Mouse (Mus musculus): ENCODE data around the gene Srgap1. TPM values are rescaled to one million over a fixed set of nuclear protein-coding genes. Genes with fewer than 3 reads are reported as not detected.

Srgap1 gene
- polyA plus RNA-seq, 1 experiment from 2014 or later = 15.8 TPM

DNA sequence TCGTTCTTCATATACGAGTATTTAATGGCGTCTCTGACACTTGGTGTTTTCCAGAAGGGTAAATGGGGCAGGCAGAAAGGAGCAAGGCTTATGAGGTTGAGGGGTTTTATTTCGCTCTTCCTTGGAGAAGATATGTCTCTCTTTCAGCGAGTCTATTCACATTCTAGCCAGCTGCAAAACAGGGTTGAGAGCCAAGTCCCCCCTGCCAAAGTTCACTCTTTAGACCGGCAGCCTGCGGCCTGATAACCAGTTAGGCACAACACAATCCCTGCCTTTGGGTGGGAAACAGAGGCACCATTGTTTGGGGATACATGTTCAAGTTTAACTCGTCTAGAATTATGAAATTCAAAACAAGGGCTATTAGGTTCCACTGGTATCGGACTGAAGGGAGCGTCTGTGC lies 83.0 kb downstream of the Srgap1 start:
- Histone ChIP-seq H3K27me3 (no peaks in the 10 kb centered on the region), H3K27ac (0 out of 2 replicates have a peak overlapping the region, but pooled peaks have one; percentile 12), H3K4me3 (replicated peaks) (no peak overlapping the region), H3K9ac (replicated peaks) (no peak overlapping the region), H3K4me2 (no peak overlapping the region), H3K36me3 (no peaks in the 10 kb centered on the region), H3K9me3 (no peaks in the 10 kb centered on the region), H3K4me1 (replicated peaks) (peaks cover 35% of the 10 kb centered on the region)
- WGBS = 74% methylated on average over 10 of the region's 10 CpGs
- no peak for ATAC-seq (ENCODE audit: insufficient number of reproducible peaks, insufficient read depth, low FRiP score, low TSS enrichment, low read depth)

DNA sequence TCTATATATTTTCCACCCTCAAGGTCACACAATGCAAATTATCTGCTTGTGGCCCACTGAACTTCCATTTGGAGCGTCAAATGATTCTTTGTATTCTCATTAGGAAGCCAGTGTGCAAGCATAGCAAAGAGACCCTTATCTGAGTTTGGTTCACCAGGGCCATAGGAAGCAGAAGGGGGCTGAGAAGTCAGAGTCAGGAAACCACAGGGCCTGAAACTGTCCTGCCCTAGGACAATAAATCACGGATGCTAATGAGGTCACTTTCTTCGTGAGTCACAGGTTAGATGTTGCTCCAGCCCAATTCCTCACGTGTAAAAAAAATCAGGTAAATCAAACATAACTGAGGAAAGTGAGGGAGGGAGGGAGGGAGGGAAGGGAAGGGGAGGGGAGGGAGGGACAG lies 85.1 kb downstream of the Srgap1 start:
- no peak overlapping the region for H3K9ac ChIP-seq (replicated peaks)
- WGBS = 48% methylated on average over 4 of the region's 4 CpGs
- no peak overlapping the region for H3K4me3 ChIP-seq (replicated peaks)
- H3K27ac ChIP-seq = no peak overlapping the region
- no peak for ATAC-seq (ENCODE audit: insufficient number of reproducible peaks, insufficient read depth, low FRiP score, low TSS enrichment, low read depth)
- no peaks in the 10 kb centered on the region for H3K36me3 ChIP-seq
- H3K4me2 ChIP-seq = no peak overlapping the region
- H3K4me1 ChIP-seq (replicated peaks) = peaks cover 20% of the 10 kb centered on the region
- H3K9me3 ChIP-seq = no peaks in the 10 kb centered on the region
- no peaks in the 10 kb centered on the region for H3K27me3 ChIP-seq

DNA sequence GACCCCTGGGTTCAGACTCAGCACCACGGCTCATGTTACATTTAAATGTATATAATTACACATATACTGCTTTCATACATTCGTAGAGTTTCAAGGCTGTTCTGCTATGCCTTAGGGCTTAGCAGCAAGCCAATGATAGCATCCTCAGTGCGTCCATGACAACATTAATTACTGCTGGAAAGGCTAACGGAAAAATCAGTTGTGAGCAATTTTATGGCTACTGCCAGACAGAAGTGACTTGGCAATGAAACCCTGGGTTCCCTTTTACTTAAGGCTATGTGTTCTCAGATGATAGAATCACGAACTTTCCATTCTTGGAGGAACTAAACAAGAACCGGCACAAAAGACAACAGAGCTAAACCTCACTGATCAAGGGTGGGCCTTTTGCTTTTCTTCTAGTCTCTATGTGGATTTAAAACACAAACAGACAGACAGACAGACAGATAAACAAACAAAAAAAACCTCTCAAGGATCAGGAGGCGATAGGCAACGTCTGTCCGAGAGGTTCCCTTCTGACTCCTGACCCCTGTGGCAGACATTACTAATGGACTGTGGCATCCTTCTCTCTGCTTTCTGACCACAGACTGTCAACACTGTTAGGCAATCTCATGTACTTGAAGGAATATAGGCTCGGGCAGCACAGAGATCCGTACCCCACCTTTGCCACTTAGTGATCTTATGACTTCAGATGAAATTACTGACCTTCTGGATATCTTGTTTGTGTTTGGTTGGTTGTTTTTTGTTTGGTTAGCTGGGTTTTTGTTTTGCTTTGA lies 85.8 kb downstream of the Srgap1 start:
- WGBS = 45% methylated on average over 11 of the region's 11 CpGs
- no peak overlapping the region for H3K4me3 ChIP-seq (replicated peaks)
- H3K27ac ChIP-seq = no peak overlapping the region
- no peaks in the 10 kb centered on the region for H3K36me3 ChIP-seq
- H3K27me3 ChIP-seq = no peaks in the 10 kb centered on the region
- no peak overlapping the region for H3K9ac ChIP-seq (replicated peaks)
- H3K4me1 ChIP-seq (replicated peaks) = peaks cover 20% of the 10 kb centered on the region
- no peak overlapping the region for H3K4me2 ChIP-seq
- no peaks in the 10 kb centered on the region for H3K9me3 ChIP-seq
- no peak for ATAC-seq (ENCODE audit: insufficient number of reproducible peaks, insufficient read depth, low FRiP score, low TSS enrichment, low read depth)

- WGBS = 84% methylated on average over 8 of the region's 8 CpGs
These were observed 88.4 kb downstream of the Srgap1 start for GRCm38 (mm10) chr10:121958741-121959140.

GRCm38 (mm10) chr10:121956505-121956904 lies 90.6 kb downstream of the Srgap1 start:
- Histone ChIP-seq H3K4me2 (no peak overlapping the region), H3K36me3 (no peaks in the 10 kb centered on the region), H3K4me1 (replicated peaks) (peaks cover 18% of the 10 kb centered on the region), H3K27me3 (no peaks in the 10 kb centered on the region), H3K9ac (replicated peaks) (no peak overlapping the region), H3K27ac (no peak overlapping the region), H3K9me3 (no peaks in the 10 kb centered on the region), H3K4me3 (replicated peaks) (no peak overlapping the region)
- ATAC-seq (ENCODE audit: insufficient number of reproducible peaks, insufficient read depth, low FRiP score, low TSS enrichment, low read depth) = no peak
- 84% methylated on average over 11 of the region's 11 CpGs for WGBS

More at GRCm38 (mm10) chr10:121958741-121959140, 88.4 kb downstream of the Srgap1 start:
- no peaks in the 10 kb centered on the region for H3K27me3 ChIP-seq
- no peak overlapping the region for H3K9ac ChIP-seq (replicated peaks)
- no peak overlapping the region for H3K4me2 ChIP-seq
- ATAC-seq (ENCODE audit: insufficient number of reproducible peaks, insufficient read depth, low FRiP score, low TSS enrichment, low read depth) = no peak
- no peak overlapping the region for H3K27ac ChIP-seq
- no peaks in the 10 kb centered on the region for H3K9me3 ChIP-seq
- no peaks in the 10 kb centered on the region for H3K36me3 ChIP-seq
- H3K4me3 ChIP-seq (replicated peaks) = no peak overlapping the region
- peaks cover 24% of the 10 kb centered on the region for H3K4me1 ChIP-seq (replicated peaks)

- no peak overlapping the region for H3K4me2 ChIP-seq
- ATAC-seq (ENCODE audit: insufficient number of reproducible peaks, insufficient read depth, low FRiP score, low TSS enrichment, low read depth) = no peak
- H3K36me3 ChIP-seq = no peaks in the 10 kb centered on the region
- H3K4me1 ChIP-seq (replicated peaks) = peaks cover 11% of the 10 kb centered on the region
- H3K9me3 ChIP-seq = no peaks in the 10 kb centered on the region
- WGBS = 18% methylated on average over 4 of the region's 4 CpGs
- H3K27me3 ChIP-seq = no peaks in the 10 kb centered on the region
- H3K4me3 ChIP-seq (replicated peaks) = no peak overlapping the region
- H3K9ac ChIP-seq (replicated peaks) = no peak overlapping the region
- H3K27ac ChIP-seq = no peak overlapping the region
These were observed 91.4 kb downstream of the Srgap1 start for GRCm38 (mm10) chr10:121955730-121956129.

DNA sequence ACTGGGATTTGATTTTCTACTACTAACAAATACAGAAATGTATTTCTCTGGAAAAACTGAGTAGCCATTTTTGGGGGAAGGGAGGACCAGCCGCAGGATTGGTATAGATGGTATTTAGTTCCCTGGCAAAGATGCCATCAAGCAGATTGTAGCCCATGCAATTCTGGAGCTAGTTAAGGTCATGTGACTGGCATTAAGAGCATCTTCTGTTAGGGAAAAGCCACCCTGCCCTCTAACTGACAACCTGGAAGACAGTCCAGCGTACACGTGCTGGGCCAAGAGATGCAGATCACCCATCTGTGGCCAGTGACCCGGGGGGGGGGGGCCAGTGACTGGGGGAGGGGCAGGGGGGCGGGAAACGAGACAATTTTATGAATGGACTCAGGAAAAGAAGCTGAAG lies 92.2 kb downstream of the Srgap1 start:
- Histone ChIP-seq H3K4me3 (replicated peaks) (no peak overlapping the region), H3K9ac (replicated peaks) (no peak overlapping the region), H3K4me1 (replicated peaks) (peaks cover 11% of the 10 kb centered on the region), H3K36me3 (no peaks in the 10 kb centered on the region), H3K27me3 (no peaks in the 10 kb centered on the region), H3K9me3 (no peaks in the 10 kb centered on the region), H3K27ac (no peak overlapping the region), H3K4me2 (no peak overlapping the region)
- ATAC-seq (ENCODE audit: insufficient number of reproducible peaks, insufficient read depth, low FRiP score, low TSS enrichment, low read depth) = no peak
- WGBS = 85% methylated on average over 6 of the region's 6 CpGs

DNA sequence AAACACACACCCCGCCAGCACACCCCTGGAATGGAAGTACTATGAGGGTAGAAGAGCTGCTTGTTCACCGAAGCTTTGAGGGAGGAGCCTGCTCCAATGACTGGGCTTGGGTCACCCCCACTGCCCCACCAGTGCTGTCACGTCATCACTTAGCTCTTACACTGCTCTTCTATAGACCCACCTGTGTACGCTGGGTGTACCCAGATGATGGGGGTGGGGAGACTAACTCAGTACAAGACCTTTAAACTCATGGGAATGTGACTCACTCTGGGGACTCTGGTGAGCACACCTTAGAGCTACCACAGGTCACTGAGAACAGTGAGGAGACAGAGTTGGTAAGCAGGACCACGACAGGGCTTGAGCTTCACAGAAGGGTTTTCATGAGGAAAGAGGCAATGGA lies 94.1 kb downstream of the Srgap1 start:
- no peak for ATAC-seq (ENCODE audit: insufficient number of reproducible peaks, insufficient read depth, low FRiP score, low TSS enrichment, low read depth)
- Histone ChIP-seq H3K4me1 (replicated peaks) (peaks cover 11% of the 10 kb centered on the region), H3K27ac (no peak overlapping the region), H3K36me3 (no peaks in the 10 kb centered on the region), H3K27me3 (no peaks in the 10 kb centered on the region), H3K4me2 (no peak overlapping the region), H3K9me3 (no peaks in the 10 kb centered on the region), H3K4me3 (replicated peaks) (no peak overlapping the region), H3K9ac (replicated peaks) (no peak overlapping the region)
- 93% methylated on average over 5 of the region's 5 CpGs for WGBS

GRCm38 (mm10) chr10:121946173-121946572 lies 100.9 kb downstream of the Srgap1 start:
- no peaks in the 10 kb centered on the region for H3K4me1 ChIP-seq (replicated peaks)
- no peak overlapping the region for H3K4me3 ChIP-seq (replicated peaks)
- H3K9me3 ChIP-seq = no peaks in the 10 kb centered on the region
- H3K36me3 ChIP-seq = no peaks in the 10 kb centered on the region
- no peak overlapping the region for H3K27ac ChIP-seq
- H3K9ac ChIP-seq (replicated peaks) = no peak overlapping the region
- no peak for ATAC-seq (ENCODE audit: insufficient number of reproducible peaks, insufficient read depth, low FRiP score, low TSS enrichment, low read depth)
- no peaks in the 10 kb centered on the region for H3K27me3 ChIP-seq
- H3K4me2 ChIP-seq = no peak overlapping the region
- WGBS = 91% methylated on average over 8 of the region's 8 CpGs

DNA sequence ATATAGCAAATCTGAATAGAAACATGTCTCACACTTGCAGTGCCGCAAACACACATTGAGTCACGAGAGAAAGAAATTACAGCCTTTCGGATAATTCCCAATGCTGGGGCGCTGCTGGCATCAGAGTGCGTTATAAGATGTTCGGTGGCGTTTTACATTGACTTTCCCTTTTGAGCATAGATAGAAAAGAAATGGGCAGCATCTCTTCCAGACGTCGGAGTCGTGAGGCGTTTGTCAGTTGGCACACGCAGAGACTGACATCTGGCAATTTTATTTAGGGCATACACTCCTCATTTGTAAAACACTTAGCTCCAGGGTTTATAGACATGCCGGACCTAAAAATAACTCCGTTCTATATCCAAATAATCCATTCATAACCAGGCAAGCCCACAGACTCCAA lies 115.2 kb downstream of the Srgap1 start:
- no peak overlapping the region for H3K27ac ChIP-seq
- no peaks in the 10 kb centered on the region for H3K27me3 ChIP-seq
- no peak overlapping the region for H3K4me3 ChIP-seq (replicated peaks)
- H3K9ac ChIP-seq (replicated peaks) = no peak overlapping the region
- H3K4me1 ChIP-seq (replicated peaks) = peaks cover 12% of the 10 kb centered on the region
- ATAC-seq (ENCODE audit: insufficient number of reproducible peaks, insufficient read depth, low FRiP score, low TSS enrichment, low read depth) = no peak
- 78% methylated on average over 14 of the region's 14 CpGs for WGBS
- 0 out of 2 replicates have a peak, but pooled peaks cover 6% of the 10 kb centered on the region for H3K36me3 ChIP-seq
- no peaks in the 10 kb centered on the region for H3K9me3 ChIP-seq
- H3K4me2 ChIP-seq = no peak overlapping the region

GRCm38 (mm10) chr10:121926094-121926493 lies 121.0 kb downstream of the Srgap1 start:
- H3K36me3 ChIP-seq = peaks cover 14% of the 10 kb centered on the region; the same call in 1 of the 2 replicates
- peaks cover 7% of the 10 kb centered on the region for H3K4me1 ChIP-seq (replicated peaks)
- no peak overlapping the region for H3K4me2 ChIP-seq
- H3K9ac ChIP-seq (replicated peaks) = no peak overlapping the region
- no peak for ATAC-seq (ENCODE audit: insufficient number of reproducible peaks, insufficient read depth, low FRiP score, low TSS enrichment, low read depth)
- no peaks in the 10 kb centered on the region for H3K9me3 ChIP-seq
- peak overlapping the region; percentile 67 for H3K27ac ChIP-seq
- H3K4me3 ChIP-seq (replicated peaks) = no peak overlapping the region
- WGBS = 58% methylated on average over 3 of the region's 3 CpGs
- H3K27me3 ChIP-seq = no peaks in the 10 kb centered on the region

GRCm38 (mm10) chr10:121919016-121919415 lies 128.1 kb downstream of the Srgap1 start:
- H3K9me3 ChIP-seq = no peaks in the 10 kb centered on the region
- WGBS = 65% methylated on average over 8 of the region's 8 CpGs

More at GRCm38 (mm10) chr10:121919016-121919415, 128.1 kb downstream of the Srgap1 start:
- no peak overlapping the region for H3K4me2 ChIP-seq
- peaks cover 14% of the 10 kb centered on the region for H3K4me1 ChIP-seq (replicated peaks)
- no peak for ATAC-seq (ENCODE audit: insufficient number of reproducible peaks, insufficient read depth, low FRiP score, low TSS enrichment, low read depth)
- H3K4me3 ChIP-seq (replicated peaks) = no peak overlapping the region
- H3K27ac ChIP-seq = no peak overlapping the region
- H3K27me3 ChIP-seq = no peaks in the 10 kb centered on the region
- H3K9ac ChIP-seq (replicated peaks) = no peak overlapping the region
- peaks cover 9% of the 10 kb centered on the region; the same call in 1 of the 2 replicates for H3K36me3 ChIP-seq
